7 mouse cellular contexts compared by ENCODE assay signal in genomic region chrX:12936406-12937172, GRCm38 (mm10).
A peak's percentile ranks its signal among the peaks of the same experiment; 100 is the strongest.
DNase-seq lines count a peak whose midpoint lies in the region; ATAC-seq lines count a peak whose summit lies in the region.

No protein-coding gene starts in this region.

- ATAC-seq in intestine, embryonic 15.5 days = peak; percentile 88

- DNase-seq in T-cell, adult 2 months (ENCODE audit: low spot score) = peak; percentile 63
- DNase-seq in cerebellum, postnatal 14 days = peak; percentile 38 to 45
- DNase-seq in gastrocnemius, postnatal 14 days = peak; percentile 32
- DNase-seq in limb, embryonic 10.5 days (ENCODE audit: low spot score) = peak; percentile 45
- DNase-seq in mesoderm, embryonic 11.5 days (ENCODE audit: low read depth, low spot score) = peak; percentile 23
- peak; percentile 23 for DNase-seq in right cerebral cortex, postnatal 4 days

- intact Hi-C loops in gastrocnemius, postnatal 14 days (cut with DNase I; ENCODE audit: low total_unique reads) = no loop called here

- no peaks in the 10 kb centered on the region for H3K4me1 ChIP-seq in intestine, embryonic 15.5 days (replicated peaks)
- no peaks in the 10 kb centered on the region for H3K4me1 ChIP-seq in limb, embryonic 10.5 days

- peak overlapping the region; percentile 70 for H3K4me2 ChIP-seq in intestine, embryonic 15.5 days (replicated peaks)

- H3K4me3 ChIP-seq in intestine, embryonic 15.5 days (replicated peaks) = peak overlapping the region; percentile 42
- peak overlapping the region; percentile 52 for H3K4me3 ChIP-seq in limb, embryonic 10.5 days

- H3K27ac ChIP-seq in intestine, embryonic 15.5 days = no peak overlapping the region
- H3K27ac ChIP-seq in limb, embryonic 10.5 days = peak overlapping the region; percentile 67

- no peaks in the 10 kb centered on the region for H3K27me3 ChIP-seq in intestine, embryonic 15.5 days (replicated peaks)
- peaks cover 47% of the 10 kb centered on the region for H3K27me3 ChIP-seq in limb, embryonic 10.5 days (ENCODE audit: low read depth, poor library complexity, severe bottlenecking)

- no peaks in the 10 kb centered on the region for H3K9me3 ChIP-seq in intestine, embryonic 15.5 days
- H3K9me3 ChIP-seq in limb, embryonic 10.5 days (replicated peaks) = no peaks in the 10 kb centered on the region

- H3K36me3 ChIP-seq in intestine, embryonic 15.5 days = no peaks in the 10 kb centered on the region
- no peaks in the 10 kb centered on the region for H3K36me3 ChIP-seq in limb, embryonic 10.5 days

- 12% methylated on average over 43 of the region's 43 CpGs for WGBS in intestine, embryonic 15.5 days
- WGBS in limb, embryonic 10.5 days = 17% methylated on average over 42 of the region's 43 CpGs

- peak overlapping the region; percentile 41 for H3K9ac ChIP-seq in intestine, embryonic 15.5 days
